Mouse (Mus musculus) A20 (cell line): ENCODE measurements around the gene Qrfp.

Source experiments
- DNase-seq: peaks from one replicate; pipeline ENCODE4 v3.0.0-alpha.2; 2011; ENCODE audit warnings: low read depth, low spot score

Qrfp gene

GRCm38 (mm10) chr2:31810444-31810843, at the start of gene Qrfp:
Qrfp (minus strand) TSS chr2:31810580.
- DNase-seq, result no peak

GRCm38 (mm10) chr2:31858500-31858899, 48.1 kb upstream of the Qrfp start:
- no peak for DNase-seq

DNA sequence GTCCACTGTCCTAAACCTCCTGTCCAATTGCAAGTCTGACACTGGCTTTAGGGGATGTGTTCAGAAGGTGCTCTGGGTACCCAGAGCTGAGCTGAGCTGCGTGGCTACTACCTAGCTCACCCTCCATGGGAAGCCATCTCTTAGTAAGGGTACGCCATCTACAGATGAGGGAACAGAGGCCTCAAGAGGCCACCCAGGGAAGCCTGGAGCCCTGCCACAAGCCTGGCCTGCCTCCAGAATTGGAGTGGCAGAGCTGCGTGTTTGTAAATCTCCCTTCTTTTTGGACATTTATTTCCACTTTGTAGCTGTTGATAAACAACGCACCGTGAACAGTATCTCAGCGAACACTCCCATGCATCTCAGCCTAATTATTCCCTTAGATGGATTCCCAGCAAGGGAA, 46.8 kb upstream of the Qrfp start:
- no peak for DNase-seq

- DNase-seq, result no peak
Measured at GRCm38 (mm10) chr2:31855991-31856390, 45.6 kb upstream of the Qrfp start.

- DNase-seq, result no peak
Measured at GRCm38 (mm10) chr2:31850141-31850540, 39.8 kb upstream of the Qrfp start.

GRCm38 (mm10) chr2:31847908-31848307, 37.5 kb upstream of the Qrfp start:
- peak; percentile 59 for DNase-seq

DNA sequence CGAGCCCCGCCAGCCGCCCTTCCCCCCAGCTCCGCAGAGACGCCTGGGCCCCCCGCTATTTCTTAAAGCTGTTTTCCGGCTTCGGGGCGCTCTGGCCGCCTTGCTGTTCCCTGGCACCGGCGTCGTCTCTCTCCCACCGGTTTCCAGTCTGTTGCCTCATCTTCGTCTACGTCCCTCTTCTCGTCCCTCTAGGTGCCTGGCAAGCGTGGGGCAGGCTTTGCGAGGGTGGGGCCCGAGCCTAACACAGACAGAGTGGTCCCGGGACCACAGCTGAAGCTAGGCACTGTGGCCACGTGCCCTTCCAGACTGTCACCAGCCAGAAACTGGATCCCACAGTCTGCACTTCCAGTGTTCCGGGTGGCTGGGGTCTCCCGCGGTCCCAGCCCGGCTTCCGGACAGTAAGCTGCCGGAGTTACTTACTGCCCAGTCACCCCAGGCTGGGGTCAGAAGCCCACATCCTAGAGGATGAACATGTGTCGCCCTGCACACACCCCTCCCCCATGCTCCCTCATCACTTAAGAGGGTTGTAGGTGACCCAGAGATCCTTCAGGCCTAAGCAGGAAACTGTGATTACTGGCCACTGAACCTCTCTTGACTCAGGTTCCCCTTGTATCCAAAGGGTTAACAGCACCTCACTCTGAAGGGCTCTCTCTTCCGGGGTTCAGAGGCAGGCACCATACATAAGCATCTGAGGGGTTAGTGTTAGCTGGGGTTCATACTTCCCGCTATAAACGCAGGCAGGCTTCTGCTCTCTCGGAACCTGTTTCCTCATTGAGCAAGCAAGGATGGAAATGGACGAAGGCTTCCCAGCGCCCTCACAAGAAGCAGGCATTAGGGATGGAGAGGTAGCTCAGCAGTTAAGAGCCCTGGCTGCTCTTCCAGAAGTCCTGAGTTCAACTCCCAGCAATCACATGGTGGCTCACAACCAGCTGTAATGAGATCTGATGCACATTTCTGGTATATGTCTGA, 36.6 kb upstream of the Qrfp start:
- no peak for DNase-seq

DNA sequence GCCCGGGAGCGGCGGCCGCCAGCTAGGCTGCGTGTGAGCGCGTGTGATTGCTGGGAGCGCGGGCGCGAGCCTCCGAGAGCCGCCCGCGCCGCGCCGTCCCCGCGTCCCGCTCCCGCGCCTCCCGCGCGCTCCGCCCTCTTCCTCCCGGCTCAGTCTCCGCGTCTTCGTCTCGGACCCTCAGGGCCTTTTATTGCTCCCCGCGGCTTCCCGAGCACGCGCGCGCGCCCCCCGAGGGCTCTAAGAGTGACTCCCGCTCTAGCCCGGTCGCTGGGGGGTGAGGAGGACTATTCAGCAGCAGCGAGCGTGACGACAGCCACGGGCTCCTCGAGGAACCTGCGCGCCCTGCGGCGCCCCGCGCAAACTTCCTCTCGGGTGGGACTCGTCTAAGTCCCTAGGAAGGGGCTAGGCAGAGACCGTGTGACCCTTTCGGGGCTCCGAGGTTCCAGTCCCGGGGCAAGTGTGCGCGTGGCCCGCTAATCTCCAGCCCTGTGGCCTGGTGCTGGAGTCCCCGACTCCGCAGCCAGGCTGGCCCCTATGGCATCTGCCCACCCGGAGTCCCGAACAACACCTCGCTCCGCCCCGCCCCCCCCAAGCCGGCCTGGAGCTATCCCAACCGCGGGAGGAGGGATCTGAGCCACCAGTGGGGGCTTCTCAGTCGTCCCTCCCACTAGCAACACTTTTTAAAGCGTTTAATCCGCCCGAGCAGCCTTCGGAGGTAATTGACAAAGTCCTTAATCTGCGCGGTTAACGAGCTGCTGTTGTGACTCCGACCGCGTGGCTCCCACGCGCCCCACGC, 35.7 kb upstream of the Qrfp start, which contains the start of gene Fibcd1:
Fibcd1 (minus strand) TSS at position 110 of the 796 bp plus-strand sequence.
- DNase-seq, result no peak

DNA sequence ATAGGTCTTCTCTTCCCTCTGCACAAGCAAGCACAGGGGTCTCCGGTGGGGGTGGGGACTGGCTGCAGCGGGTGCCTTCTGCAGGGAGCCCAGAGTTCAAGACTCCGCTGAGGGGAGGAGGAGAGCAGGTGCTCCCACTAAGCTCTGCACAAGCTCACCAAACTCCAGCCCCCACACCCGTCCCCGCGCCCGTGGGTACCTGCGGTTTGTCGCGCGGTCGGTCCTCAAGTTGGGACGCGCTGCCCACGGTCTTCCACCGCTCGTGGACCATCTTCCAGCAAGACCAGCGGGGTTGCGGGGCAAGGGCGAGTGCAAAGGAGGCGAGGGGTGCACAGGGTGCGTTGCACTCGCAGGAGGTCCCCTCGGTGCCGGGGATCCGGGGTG, 35.1 kb upstream of the Qrfp start:
- no peak for DNase-seq

GRCm38 (mm10) chr2:31844729-31845136, 34.4 kb upstream of the Qrfp start:
- DNase-seq, result no peak

DNA sequence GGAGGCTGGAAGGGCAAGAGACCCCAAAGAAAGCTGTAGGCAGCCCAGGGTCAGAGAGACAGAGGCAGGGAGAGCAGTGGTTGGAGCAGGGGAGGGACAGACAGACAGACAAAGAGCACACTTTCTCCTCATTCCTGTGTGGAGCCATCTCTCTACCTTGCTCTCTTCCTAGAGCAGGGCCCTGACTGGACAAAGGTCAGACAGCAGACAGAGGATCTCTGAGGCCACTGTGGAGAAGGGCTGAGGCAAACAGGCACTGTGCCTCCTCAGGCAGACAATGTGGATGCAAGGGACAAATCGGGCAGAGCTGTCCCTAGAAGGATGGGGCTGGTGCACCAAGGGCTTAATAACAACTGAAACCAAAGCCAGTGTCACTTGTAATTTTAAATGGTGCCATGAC, 28.5 kb upstream of the Qrfp start:
- DNase-seq, result no peak

DNA sequence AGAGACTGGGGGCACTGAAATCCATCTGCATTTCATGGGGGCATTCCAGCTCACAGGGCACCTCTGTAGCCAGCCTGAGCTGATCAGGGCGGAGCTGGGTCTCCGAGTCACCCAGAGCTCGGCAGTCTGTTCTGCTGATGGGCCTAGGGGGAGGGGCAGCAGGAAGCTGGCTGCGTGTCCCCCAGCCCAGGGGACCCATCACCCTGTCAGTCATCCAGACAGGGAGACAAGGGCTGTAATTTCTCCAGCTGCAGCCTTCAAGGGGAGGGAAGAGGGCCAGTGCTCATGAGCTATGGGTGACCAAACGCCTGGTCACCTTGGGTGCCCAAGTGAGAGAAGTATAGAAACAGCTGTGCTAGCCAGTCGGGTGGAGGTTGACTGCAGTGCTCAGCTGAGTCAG, 26.6 kb upstream of the Qrfp start:
- no peak for DNase-seq

DNA sequence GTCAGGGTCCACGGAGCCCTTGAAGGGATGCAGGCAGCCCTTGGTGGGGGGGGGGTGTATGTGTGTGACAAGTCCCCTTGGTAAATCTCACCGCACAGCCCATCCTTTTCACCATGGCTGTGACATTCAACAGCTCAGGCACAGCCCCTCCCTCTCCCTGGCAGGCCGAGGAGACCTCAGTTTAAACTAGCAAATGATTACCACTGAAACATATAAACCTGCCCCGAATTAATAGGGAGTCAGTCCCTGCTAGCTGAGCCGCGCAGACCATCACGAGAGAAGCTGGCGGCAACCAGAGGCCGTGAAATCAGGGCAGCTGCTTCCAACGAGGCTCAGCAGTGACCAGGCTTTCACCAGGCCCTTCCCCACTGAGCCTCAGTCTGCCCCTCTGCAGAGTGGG, 25.7 kb upstream of the Qrfp start:
- no peak for DNase-seq

DNA sequence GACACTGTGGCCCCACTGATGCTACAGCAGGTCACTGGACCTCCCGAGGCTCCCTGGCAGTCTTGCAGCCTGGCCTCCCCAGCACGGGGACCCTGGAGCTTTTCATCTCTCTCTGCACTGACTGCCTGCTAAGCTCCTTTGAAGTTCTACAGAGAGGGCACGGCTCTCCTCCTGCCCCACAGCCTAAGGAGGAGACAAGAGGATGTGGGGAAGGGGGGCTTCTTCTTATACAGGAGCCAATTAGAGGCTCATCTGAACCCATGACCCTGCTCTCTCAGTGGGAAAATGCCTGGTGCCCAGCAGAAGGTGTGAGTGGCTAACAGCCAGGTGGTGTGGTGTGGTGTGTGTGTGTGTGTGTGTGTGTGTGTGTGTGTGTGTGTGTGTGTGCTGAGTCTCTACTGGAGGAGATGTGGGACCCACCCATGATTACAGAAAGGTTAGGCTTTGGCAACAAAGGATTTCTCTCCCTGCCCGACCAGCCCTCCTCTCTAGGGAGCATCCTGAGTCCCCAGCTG, 18.0 kb upstream of the Qrfp start:
- DNase-seq, result no peak

GRCm38 (mm10) chr2:31827877-31828276, 17.5 kb upstream of the Qrfp start:
- DNase-seq, result no peak

GRCm38 (mm10) chr2:31826094-31827085, 16.0 kb upstream of the Qrfp start:
- DNase-seq, result no peak

- no peak for DNase-seq
Measured at GRCm38 (mm10) chr2:31825469-31825911, 15.1 kb upstream of the Qrfp start.

DNA sequence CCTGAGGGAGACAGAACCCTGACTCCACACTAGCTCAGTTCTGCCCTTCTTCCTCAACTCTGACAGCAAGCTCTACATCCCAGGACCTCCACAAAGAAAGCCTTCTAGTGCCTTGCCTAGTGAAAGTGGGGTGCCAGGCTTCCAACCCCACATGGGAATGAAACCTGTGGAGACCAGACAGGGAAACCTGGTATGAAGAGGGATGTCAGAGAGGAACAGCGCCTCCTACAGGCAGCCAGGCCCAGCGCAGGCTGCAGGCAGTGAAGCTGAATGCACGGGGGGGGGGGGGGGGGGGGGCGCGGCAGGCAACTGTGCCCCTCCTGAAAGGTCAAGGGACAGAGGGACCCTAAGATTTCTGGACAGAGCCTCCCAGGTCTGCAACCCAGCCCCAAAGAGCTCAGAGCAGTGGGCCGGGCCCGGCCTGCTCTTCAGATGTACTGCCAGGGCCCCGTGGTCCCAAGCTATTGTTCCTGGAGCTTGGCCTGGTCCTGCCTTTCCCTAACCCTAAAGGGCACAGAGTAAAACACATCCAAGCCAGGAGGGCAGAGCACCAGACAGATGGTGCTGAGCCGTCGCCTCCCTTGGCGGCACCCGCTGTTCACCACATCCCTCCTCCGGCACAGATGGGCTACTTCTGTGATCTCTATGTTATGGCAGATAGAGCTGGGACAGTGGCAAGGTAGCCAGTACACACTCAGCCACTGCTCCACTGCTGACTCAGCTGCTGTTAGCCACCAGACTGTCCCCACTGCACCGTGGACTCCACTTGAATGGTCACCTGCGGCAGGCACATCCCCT, 13.8 kb upstream of the Qrfp start:
- DNase-seq, result peak; percentile 49

DNA sequence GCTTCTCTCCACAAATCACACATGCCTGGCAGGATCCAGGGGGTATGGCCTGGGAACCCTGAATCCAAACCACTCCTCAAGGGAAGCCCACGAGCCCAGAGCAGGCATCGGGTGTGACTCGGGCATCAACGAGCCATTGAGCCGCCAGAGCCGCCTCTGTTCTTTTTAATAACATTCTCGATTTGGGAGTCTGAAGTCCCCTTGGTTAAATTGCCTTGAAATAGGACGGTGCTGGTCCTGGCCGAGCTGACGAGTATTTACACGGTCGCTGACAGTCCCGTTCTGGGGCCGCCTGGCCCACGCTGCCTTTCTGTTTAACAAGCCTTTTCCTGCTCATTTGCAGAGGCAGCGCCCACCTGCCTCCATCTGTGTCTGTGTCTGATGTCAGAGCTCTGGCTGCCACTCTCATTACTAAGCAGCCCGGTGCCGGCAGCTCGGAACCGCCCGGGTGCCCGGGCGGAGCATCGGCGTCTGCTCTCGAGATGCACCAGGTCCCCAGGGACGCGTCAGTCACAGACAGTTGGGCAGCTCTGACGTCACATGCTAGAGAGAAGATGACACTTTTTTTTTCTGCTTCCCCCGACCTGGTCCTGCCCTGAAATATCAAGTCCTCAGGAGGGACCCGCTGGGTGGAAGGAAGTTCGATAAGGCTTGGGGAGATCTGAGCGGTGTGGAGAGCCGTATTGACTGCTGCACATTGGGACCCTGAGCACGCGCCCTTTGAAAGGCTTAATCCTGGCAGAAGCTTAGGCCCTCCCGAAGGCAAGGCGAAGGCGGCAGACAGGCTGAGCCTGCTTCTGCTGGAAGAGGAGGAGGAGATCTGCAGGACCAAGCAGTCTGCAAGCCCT, 12.4 kb upstream of the Qrfp start:
- DNase-seq, result peak; percentile 85
